Mouse (Mus musculus) T-cell, adult 2 months (primary cell): ENCODE measurements at regions not wholly inside any gene's neighbourhood (a gene's known extent, or its start where the extent isn't known, plus 50 kb on each side); places are given as distances from the start of the nearest gene placed in this dataset.

ENCODE experiments used
- DNase-seq: peaks from one replicate; pipeline ENCODE4 v3.0.0; 2022; ENCODE audit warnings: low spot score

DNA sequence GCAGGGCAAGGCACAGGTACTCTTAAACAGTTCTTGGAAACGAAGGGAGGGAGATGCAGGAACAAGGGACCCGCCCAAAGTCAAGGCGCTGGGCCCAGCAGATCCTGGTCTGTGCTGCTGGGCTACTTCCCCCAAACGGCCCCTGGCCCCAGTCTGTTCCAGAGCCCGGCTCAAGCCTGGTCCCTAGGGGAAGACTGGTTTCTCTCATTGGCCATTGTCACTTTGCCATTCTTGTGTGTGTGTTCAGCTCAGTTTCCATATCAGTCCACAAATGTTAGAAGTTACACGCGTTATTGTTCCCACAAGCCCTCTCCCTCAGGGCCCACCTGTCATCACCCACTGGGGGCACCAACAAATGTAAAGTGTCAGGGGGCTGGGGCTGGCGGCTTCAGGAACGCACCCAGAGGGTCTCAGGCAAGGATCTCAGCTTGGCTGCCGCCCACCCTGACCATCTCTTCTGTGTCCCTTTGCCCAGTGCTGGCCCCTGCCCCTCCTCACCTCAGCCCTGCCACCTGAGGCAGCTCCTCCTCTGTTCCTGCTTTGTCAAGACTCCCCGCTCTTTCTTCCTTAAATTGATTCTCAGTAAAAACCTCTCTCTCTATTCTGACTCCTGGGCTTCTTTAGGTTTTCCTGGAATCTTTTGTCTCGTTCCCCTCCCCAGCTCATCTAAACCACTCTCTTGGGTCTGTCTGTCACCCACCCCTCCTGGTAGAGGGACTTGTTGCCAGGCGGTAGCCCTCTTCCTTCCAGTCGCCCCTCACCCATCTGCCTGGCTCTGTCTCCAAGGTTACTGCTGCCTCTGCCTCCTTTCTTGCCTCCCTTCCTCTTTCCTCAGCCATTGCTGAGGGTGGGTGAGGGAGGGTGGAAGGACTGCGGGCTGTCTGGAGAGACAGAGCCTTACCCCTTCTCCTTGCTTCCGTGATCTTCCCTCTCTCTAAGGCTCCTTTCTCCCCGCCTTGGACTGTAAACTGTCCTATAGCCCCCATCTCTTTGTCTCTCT, 69.2 kb upstream of the 4931429L15Rik start:
- DNase-seq = no peak

GRCm38 (mm10) chr9:46386333-46386732, 66.5 kb upstream of the 4931429L15Rik start:
- no peak for DNase-seq

DNA sequence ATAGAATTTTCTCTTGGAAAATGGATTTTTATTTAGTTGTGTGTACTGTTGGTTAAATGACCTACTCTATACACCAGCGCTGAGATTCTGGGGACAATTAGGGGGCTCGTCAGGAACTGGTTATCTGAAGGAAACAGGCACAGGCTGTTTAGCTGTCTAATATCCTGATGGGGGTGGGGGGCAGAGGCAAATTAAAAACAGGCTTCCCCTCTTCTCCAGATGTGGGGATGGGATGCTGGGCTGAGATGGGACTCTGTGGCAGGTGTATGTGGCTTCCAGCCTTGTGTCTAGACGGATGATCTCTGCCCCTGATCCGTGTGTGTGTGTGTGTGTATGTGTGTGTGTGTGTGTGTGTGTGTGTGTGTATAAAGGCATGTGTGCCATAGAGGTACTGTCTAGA, 61.6 kb upstream of the 4931429L15Rik start:
- no peak for DNase-seq

DNA sequence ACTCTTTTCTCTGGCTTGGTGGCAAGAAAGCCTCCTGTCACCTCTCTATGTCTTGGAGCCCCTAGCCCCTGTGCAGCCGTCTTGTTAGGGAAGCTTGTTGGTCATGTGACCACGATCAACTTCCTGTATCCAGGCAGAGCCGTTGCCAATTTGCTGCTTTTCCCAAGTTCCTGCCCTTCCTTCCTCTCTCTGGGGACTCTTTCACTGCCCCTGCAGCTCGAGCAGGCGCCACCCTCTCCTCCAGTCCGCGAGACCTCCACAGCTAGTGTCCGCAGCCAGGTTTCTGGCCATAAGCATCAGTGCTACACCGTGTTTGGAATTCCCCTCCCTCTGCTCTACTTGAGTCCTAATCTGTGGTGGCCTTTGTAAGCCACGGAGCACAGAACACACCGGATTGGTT, 59.7 kb upstream of the 4931429L15Rik start:
- DNase-seq = no peak

DNA sequence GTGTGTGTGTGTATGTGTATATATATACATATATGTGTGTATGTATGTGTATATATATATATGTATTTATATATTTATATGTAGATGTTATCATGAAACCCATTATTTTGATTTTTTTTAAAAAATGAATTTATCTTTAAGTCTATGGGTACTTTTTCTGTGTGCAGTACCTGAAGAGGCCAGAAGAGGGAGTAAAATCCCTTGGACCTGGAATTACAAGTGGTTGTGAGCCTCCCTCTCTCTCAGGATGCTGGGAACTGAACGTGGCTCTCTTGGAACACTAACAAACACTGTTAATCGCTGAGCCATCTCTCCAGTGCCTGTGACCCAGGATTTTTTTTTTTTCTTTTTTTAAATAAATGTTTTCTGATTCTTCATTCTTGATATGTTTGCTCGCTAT, 58.6 kb upstream of the 4931429L15Rik start:
- DNase-seq = no peak
